Mouse (Mus musculus) embryonic facial prominence, embryonic 11.5 days (tissue): ENCODE results near the gene Gnai3. TPM values are rescaled to one million over a fixed set of nuclear protein-coding genes. Genes with fewer than 3 reads are reported as not detected.

Experiments
- ATAC-seq: fragments of 200-750 bp; cut with Nextera tagmentation; replicated peaks from 2 replicates; pipeline ENCODE4 v1.8.0; 2017; ENCODE audit warnings: low read depth; ENCODE audit not compliant: insufficient number of reproducible peaks, low FRiP score, low TSS enrichment
- DNase-seq: peaks from one replicate; pipeline ENCODE4 v3.0.0-alpha.2; 2015; ENCODE audit warnings: low spot score
- H3K27ac ChIP-seq: fragments of 300-500 bp; sonication (generic); replicated peaks from 2 replicates; pipeline ENCODE4 v1.5.1; 2014; ENCODE audit warnings: mild to moderate bottlenecking, low read depth, low read length, control low read depth
- H3K27me3 ChIP-seq: fragments of 300-500 bp; sonication (generic); 2 replicates; pipeline ENCODE4 v1.6.1; 2014; ENCODE audit warnings: mild to moderate bottlenecking, low read length, moderate library complexity, mixed read lengths; ENCODE audit not compliant: control insufficient read depth, insufficient read depth
- H3K36me3 ChIP-seq: fragments of 300-500 bp; sonication (generic); replicated peaks from 2 replicates; pipeline ENCODE4 v1.6.1; 2014; ENCODE audit warnings: low read depth, mild to moderate bottlenecking, low read length, moderate library complexity, mixed read lengths; ENCODE audit not compliant: control insufficient read depth, insufficient read depth
- H3K4me1 ChIP-seq: fragments of 300-500 bp; sonication (generic); 2 replicates; pipeline ENCODE4 v1.6.1; 2014; ENCODE audit warnings: low read length, mixed read lengths; ENCODE audit not compliant: control insufficient read depth, insufficient read depth
- H3K4me2 ChIP-seq: fragments of 300-500 bp; sonication (generic); 2 replicates; pipeline ENCODE4 v1.6.1; 2014; ENCODE audit warnings: low read depth, mild to moderate bottlenecking, control low read depth, low read length, moderate library complexity
- H3K4me3 ChIP-seq: fragments of 300-500 bp; sonication (generic); 2 replicates; pipeline ENCODE4 v1.5.1; 2014; ENCODE audit warnings: low read depth, low read length, control low read depth
- H3K9ac ChIP-seq: fragments of 300-500 bp; sonication (generic); replicated peaks from 2 replicates; pipeline ENCODE4 v1.6.1; 2014; ENCODE audit warnings: mild to moderate bottlenecking, control low read depth, low read length
- H3K9me3 ChIP-seq: fragments of 300-500 bp; sonication (generic); replicated peaks from 2 replicates; pipeline ENCODE4 v1.6.1; 2016; ENCODE audit warnings: mild to moderate bottlenecking, low read length, inconsistent platforms, mixed read lengths; ENCODE audit not compliant: control insufficient read depth
- WGBS: fragments of 180-500 bp; shearing (Covaris S2); extraction: QIAGEN DNeasy Blood & Tissue Kit; methylation state at CpG from one replicate; pipeline ENCODE4 v1.1.7; 2014; 5-methylcytosine and 5-hydroxymethylcytosine counted together
- polyA plus RNA-seq: library from polyadenylated mRNA; unstranded; fragments of >200 nt; fragmentation: Nextera tagmentation; extraction: Ambion mirVana; gene quantifications from 2 replicates; pipeline ENCODE4 v1.2.1, GENCODE M21; 2014

Gnai3 gene
- polyA plus RNA-seq, 1 experiment from 2014 or later, result 242 TPM

GRCm38 (mm10) chr3:108064672-108065071 is 81.3 kb downstream of the Gnai3 start:
- Histone ChIP-seq H3K27ac (no peak overlapping the region), H3K4me2 (no peak overlapping the region), H3K27me3 (no peaks in the 10 kb centered on the region), H3K9me3 (no peaks in the 10 kb centered on the region), H3K9ac (no peak overlapping the region), H3K36me3 (no peaks in the 10 kb centered on the region), H3K4me1 (no peaks in the 10 kb centered on the region), H3K4me3 (no peak overlapping the region)
- 81% methylated on average over 4 of the region's 4 CpGs for WGBS
- no peak for ATAC-seq
- no peak for DNase-seq

- no peak for ATAC-seq
- DNase-seq, result no peak
- H3K27me3 ChIP-seq, result no peaks in the 10 kb centered on the region
- no peak overlapping the region for H3K4me3 ChIP-seq
- no peaks in the 10 kb centered on the region for H3K36me3 ChIP-seq
- no peak overlapping the region; the same call in 1 of the 2 replicates for H3K9ac ChIP-seq
- WGBS, result 87% methylated on average over 8 of the region's 8 CpGs
- no peaks in the 10 kb centered on the region for H3K4me1 ChIP-seq
- no peaks in the 10 kb centered on the region for H3K9me3 ChIP-seq
- H3K27ac ChIP-seq, result no peak overlapping the region
- H3K4me2 ChIP-seq, result no peak overlapping the region
Observed at GRCm38 (mm10) chr3:108062648-108063047, 83.3 kb downstream of the Gnai3 start.

DNA sequence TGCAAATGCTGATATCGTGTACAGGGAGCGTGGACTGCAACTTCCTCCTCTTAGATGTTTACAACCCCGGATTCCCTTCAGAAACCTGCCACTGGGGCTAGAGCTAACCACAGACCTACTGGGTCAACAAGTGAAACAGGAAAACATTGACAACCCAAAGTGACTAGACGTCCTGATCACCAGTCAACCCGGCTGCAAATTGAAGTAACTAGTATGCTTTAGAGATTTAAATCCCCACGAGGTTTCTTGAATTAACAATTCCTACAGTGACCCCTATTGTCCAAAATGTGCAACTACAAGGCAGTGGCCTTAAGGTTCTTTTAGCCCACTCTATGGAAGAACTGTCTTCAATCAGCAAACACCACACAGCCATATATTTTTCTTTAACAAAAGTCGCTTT is 84.5 kb downstream of the Gnai3 start:
- no peak overlapping the region for H3K9ac ChIP-seq
- DNase-seq, result peak; percentile 90
- H3K9me3 ChIP-seq, result no peaks in the 10 kb centered on the region
- H3K27me3 ChIP-seq, result no peaks in the 10 kb centered on the region
- no peak overlapping the region for H3K4me3 ChIP-seq
- no peak overlapping the region for H3K4me2 ChIP-seq
- no peak for ATAC-seq
- H3K27ac ChIP-seq, result no peak overlapping the region
- H3K36me3 ChIP-seq, result no peaks in the 10 kb centered on the region
- no peaks in the 10 kb centered on the region for H3K4me1 ChIP-seq
- 25% methylated on average over 7 of the region's 7 CpGs for WGBS

Other genes starting within 250 kb of the Gnai3 start
- 42.0 and 47.1 TPM in 2 replicates for gene Gstm7, start 214.3 kb downstream of the Gnai3 start, polyA plus RNA-seq
- 11.7 and 12.6 TPM in 2 replicates for gene Gstm6, start 202.4 kb downstream of the Gnai3 start, polyA plus RNA-seq
- gene Gstm3, start 176.9 kb downstream of the Gnai3 start, polyA plus RNA-seq, result not detected in 2 replicates
- gene Gstm2, start 159.7 kb downstream of the Gnai3 start, polyA plus RNA-seq, result 29.7 TPM in 2 replicates
- 33.9 and 36.6 TPM in 2 replicates for gene Gstm1, start 128.2 kb downstream of the Gnai3 start, polyA plus RNA-seq
- 14.6 and 15.9 TPM in 2 replicates for gene Gstm4, start 101.3 kb downstream of the Gnai3 start, polyA plus RNA-seq
- 30.3 and 31.3 TPM in 2 replicates for gene Ampd2, start 59.5 kb downstream of the Gnai3 start, polyA plus RNA-seq
- gene Gnat2, start 53.4 kb downstream of the Gnai3 start, polyA plus RNA-seq, result 0.63 and 0.93 TPM in 2 replicates
- 0.11 and 0.31 TPM in 2 replicates for gene Gpr61, start 8.7 kb upstream of the Gnai3 start, polyA plus RNA-seq
- gene Amigo1, start 40.2 kb upstream of the Gnai3 start, polyA plus RNA-seq, result 2.8 and 3.1 TPM in 2 replicates
- gene Cyb561d1, start 55.1 kb upstream of the Gnai3 start, polyA plus RNA-seq, result 1.4 and 1.6 TPM in 2 replicates
- 17.6 and 19.0 TPM in 2 replicates for gene Atxn7l2, start 64.8 kb upstream of the Gnai3 start, polyA plus RNA-seq
- 0.95 and 1.1 TPM in 2 replicates for gene Sypl2, start 80.5 kb upstream of the Gnai3 start, polyA plus RNA-seq
- gene Psma5, start 110.8 kb upstream of the Gnai3 start, polyA plus RNA-seq, result 333 and 344 TPM in 2 replicates
- gene Sort1, start 137.9 kb upstream of the Gnai3 start, polyA plus RNA-seq, result 13.8 and 16.0 TPM in 2 replicates
- 0.32 TPM in 1 of 2 replicates, not detected in the other for gene Mybphl, start 218.8 kb upstream of the Gnai3 start, polyA plus RNA-seq
- gene Psrc1, start 237.7 kb upstream of the Gnai3 start, polyA plus RNA-seq, result 71.5 and 81.7 TPM in 2 replicates